Mouse (Mus musculus) cerebellum, postnatal 14 days (tissue): ENCODE data around the gene Rab6b.
"Not testable (repeated sequence)": the region's sequence is repeated elsewhere in the genome, so short reads cannot be mapped to it uniquely, and the experiment has no call there.

Source experiments
- DNase-seq, 2 experiments: peaks; one replicate each; pipeline ENCODE4 v3.0.0; 2021; ENCODE audit warnings: mixed read lengths in 2 of 2

The Rab6b gene

DNA sequence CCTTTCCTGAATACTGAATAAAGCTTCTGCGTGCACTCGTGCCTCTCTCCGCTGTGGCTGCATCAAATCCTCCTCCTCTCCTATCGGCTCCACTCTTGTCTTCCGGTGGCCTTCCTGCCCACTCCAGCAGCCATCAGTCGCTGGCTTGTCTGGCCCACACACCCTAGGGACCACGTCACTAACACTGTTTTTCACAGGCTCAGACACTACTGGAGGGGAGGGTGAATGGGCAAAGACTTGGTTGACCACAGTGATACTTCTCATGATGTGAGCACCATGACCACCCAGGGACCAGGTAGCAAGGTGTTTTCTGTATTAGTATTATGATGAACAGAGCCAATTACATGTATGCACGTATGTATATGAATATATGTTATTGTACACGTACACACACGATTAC lies 34.7 kb downstream of the Rab6b start:
- no peak for DNase-seq

DNA sequence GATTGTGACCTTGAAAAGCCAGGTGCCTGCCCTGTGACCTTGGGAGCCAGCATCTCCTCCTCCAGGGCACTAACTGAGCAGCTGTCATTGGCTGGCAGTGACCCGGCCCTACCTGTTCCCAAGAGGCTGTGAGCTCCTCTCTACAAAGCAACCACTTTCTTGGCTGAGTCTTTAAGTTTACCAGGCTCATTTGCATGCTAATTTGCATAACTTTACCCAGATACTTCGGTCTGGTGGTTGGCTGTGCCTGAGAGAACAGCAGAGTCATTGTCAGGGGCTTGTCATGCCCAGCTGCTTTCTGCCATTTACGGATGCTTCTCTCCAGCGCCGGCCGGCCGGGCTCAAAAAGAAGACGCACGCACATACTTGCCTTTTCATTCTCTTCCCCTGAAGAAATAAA lies 35.1 kb downstream of the Rab6b start:
- DNase-seq, result no peak

DNA sequence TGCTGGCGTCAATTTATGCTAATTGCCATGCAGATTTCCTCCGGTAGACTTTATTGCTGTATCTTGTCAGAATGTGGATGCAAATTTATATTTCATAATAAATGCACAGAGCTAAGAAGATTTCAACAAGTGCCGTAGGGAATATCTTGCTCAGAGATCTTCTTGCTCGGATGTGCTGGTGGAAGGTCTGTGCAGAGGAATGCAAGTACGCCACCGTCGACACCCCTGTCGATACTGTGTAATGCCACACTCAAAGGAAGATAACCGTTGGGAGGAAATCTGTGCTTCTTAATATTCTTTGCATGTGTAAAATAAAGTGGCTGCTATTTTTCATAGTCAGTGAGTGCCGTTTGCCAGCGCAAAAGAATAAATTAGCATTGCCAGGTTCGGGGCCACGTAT lies 35.5 kb downstream of the Rab6b start:
- DNase-seq, result no peak

DNA sequence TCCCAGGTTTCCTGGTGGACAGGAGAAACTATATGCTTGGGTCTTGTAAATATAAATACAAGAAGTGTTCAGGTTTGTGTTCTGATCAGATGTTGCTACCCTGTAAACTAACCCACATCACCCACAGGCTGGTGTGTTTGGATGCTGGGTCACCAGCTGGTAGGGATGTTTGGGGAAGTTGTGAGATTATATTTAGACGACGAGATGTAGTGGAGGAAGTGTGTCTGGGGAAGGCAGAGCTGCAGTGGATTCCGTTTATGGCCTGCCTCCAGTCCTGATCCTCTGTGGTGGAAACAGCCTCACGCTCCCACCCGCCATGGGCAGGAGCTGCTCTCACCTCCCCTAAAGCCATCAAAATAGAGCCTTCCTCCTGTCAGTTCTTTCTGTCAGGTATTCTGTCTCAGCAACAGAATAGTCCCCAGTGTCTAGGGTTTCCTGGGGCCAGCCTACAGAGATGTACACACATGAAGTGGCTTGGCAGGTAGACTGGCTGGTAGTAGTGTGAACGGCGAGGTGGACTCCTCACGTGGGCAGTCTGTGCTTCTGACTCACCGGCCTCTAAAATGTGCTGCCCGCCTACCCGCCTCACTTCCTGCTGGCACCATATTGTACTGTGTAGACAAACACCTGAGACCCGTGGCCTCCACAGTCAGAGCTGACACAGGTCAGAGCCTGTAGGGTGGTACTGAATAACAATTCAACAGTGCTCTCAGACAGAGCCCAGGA lies 37.6 kb downstream of the Rab6b start:
- DNase-seq, result no peak

DNA sequence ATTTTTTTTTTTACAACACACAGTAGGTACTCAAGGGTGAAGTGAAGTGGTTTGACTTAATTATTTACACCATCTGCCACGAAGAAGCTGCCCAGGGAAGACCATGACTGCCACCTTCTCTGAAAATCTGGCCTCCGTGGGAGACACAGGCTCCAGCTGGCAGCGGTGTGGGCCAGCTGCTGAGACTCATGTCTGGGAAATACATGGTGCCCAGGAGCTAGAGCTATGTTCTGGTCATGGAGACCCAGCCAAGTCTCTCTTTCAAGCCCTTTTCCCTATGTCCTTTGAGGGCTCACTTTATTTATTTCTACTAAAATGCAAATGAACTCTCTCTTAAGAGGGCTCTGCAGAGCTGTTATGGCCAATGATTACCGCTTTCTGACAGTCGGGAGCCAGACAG lies 41.7 kb downstream of the Rab6b start:
- DNase-seq, result peak; percentile 72 to 78

DNA sequence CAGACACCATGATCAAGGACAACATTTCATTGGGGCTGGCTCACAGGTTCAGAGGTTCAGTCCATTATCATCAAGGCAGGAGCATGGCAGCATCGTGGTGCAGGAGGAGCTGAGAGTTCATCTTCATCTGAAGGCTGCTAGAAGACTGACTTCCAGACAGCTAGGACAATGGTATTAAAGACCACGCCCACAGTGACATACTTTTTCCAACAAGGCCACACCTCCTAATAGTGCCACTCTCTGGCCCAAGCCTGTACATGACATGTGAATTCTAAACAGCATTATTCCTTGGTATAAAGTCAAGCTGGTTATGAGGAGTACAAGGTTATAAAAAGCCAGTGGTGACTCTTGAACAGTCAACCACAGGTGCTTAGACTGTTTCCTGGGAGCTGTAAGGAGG lies 43.0 kb downstream of the Rab6b start:
- no peak for DNase-seq

DNA sequence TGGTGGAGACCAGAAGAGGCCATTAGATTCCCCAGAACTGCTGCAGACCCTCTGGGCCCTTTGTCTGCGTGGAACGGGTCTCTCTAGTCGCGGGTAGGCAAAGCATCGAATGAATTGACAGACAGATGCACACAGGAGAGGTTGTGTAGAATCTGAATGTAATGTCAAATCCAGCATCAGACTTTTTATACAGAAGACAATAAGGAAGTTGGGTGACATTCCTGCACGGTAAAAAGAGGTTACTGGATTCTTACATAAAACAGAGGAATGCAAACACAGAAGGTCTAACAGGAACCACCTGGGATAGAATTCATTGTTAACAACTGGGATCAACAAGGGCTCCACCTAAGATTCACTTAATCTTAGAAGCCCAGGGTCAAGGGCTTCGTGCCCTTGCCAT lies 43.6 kb downstream of the Rab6b start:
- not testable (repeated sequence) for DNase-seq

DNA sequence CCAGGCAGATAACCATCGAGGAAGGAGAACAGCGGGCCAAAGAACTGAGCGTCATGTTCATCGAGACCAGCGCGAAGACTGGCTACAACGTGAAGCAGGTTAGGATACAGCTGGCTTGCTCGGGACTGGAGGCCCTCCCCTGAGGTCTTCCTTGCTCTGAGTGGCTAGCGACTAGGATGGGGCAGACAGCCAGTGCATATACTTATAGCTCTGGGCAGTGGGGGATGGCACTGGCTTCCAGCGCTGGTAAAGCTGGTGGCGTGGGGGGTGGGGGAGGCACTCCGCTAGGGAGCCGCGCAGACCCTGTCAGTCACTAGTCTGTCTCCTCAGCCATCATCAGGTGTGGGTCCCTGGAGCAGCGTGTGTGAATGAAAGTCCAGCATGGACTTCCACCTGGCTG lies 52.2 kb downstream of the Rab6b start:
- DNase-seq, result no peak

DNA sequence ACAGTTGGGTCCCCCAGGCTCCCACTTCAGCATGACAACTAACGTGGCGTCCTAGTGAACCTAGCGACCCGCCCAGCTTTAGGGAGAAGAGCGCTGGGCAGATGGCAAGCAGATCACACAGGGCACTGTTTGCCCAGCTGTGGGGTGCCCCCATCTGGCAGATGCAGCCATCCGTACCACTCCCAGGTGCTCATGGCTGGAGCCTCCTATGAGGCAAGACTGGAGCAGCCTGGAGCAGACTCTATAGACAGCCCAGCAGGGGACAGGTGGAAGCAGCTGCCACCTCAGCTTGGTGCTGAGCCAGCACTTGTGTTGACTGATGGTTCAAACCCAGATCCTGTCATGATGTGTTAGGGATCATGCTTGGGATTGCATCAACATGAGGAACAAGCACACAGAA lies 56.5 kb downstream of the Rab6b start:
- peak; percentile 58 to 71 for DNase-seq

DNA sequence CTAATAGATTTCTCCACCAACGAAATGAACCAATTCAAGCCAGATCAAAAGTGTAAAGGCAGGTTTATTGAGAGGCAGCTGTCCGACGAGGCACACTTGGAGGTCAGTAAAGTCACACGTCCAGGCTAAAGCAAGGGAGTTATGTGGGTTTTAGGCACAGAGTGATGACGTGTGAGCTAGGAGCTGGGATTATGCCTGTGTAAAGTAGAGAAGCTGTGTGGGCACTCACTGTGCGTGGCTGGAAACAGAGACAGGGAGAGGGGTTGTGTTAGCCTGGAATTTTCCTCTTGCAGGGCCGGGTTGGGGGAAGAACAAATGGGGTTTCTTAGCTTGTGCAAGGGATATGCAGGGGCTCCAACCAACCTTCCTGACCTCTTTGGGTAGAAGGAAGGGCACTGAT lies 57.2 kb downstream of the Rab6b start:
- no peak for DNase-seq

DNA sequence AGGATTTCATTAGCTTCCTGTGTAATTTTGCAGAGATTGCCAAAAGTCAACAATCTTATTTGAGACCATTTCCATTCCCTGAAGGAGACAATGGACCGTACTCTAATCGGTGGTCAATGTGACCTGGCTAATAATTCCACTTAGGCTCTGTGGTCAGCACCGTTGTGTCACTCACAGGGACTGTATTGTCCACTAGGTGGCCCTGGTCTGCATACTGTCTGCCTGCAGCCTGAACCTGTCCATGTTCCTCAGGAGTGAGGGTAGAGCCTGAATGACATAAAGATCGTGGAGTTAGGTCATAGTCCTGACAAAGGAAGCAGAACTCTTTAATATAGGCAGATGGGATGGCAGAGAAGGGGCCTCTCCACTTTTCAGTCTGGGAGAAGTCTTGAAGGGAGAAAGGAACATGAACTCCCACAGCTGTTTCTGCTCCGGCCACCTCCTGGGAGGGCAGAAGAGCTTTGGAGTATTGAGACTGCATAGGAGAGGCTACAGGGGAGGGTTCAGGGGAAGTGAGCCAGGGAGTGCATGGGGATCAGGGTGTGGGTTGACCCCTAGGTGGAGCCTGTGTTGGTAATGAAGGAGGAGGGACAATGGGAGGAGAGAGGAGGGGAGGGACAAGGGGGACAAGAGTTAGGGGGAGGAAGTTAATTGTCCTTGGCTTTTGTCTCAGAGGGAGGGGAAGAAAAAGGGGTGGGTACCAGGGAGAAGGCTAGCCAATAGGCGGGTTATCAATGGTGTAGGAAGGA lies 63.4 kb downstream of the Rab6b start:
- DNase-seq, result peak; percentile 57 to 70

DNA sequence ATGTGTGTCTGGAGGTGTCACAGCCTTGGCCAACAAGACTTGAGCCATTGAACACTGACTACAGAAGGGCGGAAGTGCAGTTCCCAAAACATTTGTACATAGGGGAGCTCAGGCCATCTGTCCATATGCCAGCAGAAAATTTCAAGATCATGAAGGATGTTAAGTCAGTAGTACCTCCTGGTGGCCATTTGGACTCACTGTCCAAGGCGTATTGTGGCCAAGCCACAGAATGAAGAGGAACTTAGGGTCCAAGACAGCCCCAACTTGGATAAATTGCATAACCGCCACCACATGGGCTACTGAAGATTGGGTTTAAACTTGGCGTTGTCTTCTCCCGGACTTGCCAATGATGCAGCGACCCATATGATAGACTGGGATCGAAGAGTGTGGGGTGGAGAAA lies 64.1 kb downstream of the Rab6b start:
- DNase-seq, result no peak

DNA sequence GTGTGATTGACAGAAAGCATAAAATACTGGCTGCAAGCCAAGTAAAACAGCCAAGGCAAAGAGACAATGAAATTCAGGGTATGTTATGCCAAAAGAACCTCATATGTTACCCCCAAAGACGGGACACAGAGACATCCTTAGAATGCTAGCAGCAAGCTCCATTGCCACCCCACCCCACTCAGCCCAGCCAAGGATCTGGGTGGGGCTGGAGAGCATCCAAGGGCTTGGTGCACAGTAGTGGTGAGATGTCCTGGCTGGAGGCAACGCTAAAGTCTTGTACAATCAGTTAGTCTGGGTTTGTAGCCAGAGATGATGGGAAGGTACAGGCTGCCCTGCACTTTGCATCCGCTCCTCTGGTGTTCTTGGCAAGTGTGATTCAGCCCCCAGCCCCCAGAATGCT lies 68.7 kb downstream of the Rab6b start:
- DNase-seq, result peak; percentile 72 to 76

DNA sequence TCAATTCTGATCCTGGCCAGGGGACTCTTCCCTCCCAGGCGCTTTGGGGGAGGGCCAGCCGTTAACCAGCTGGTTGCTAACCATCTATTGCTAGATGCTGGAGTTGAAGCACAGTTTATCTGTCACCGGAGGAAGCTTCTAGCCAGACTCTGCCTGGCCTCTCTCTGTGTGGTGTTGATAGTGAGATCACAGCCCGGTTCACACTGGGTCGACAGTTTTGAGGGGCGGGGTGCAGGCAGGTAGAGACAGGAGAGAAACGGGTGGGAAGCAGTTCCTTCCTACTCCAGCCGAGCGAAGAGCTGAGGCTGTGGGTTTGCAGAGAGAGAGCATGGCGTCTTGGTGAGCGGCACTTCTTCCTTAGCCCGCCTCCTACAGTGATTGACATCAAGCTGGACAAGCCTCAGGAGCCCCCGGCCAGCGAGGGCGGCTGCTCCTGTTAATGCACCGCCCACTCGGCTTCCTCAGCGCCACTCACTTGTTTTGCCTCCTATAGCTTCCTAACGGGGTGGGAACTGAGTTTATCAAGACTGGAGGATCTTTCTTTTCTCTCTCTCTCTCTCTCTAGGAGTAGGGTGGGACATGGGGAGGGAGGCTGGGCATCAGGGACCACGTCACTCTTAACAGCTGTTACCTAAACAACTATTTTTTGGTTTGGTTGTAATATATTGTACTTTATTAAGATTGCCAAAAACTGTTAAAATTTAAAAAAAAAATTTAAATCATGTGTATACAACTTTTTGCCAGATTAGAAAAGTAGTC lies 69.4 kb downstream of the Rab6b start:
- peak; percentile 65 to 66 for DNase-seq

DNA sequence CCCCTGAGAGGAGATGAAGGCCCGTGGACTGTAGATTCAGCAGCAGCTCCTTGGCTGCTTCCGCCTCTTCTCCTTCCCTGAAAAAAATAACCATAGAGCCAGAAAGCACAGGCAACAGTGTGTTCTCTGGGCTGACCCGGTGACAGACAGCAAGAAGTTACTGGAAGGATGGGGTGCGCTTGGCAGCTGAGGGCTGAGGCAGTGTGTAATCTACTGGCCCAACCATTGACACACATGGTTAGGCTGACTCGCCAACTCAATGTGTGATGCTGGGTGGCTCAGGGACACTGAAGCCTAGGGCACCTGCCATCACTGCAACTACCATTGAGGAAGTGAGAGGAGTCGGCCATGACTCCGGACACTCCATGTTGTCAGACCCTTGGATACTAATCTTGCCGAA lies 70.3 kb downstream of the Rab6b start:
- no peak for DNase-seq

DNA sequence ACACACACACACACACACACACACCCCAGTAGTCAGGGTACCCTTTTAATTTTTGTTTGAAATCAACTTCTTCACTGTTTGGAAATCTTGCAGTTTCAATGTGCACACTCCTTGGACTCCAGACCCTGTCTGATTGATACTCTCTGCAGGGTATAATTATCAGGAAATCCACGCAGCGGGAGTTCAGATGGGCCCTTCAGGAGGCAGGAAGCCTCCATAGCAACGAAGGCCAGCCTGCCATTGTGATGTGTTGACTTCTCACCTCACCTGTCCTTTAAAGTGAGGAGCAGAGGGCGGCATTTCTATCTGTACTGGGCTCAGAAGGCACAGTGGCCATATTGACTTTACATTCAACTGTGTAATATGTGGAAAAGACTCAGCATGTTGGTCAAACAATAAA lies 73.3 kb downstream of the Rab6b start:
- DNase-seq, result no peak

DNA sequence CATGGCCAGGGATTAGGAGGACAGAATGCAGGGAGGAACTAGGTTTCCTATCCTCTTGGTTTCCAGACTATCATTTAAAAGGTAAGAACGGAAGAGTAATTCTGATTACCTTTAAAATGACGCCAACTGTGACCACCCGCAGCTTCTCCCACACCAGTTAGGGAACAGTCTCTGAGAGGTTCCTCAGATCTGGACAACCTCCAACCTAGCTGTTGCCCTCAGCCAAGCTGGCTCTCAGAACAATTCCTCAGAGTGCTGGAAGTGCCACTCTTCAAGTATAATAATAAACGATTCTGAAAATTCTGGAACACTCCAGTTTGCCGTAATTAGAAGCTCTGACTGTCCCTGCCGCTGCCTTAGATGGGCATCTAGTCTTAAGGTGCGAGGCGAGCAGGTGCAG lies 74.4 kb downstream of the Rab6b start:
- DNase-seq, result peak; percentile 58 to 60

DNA sequence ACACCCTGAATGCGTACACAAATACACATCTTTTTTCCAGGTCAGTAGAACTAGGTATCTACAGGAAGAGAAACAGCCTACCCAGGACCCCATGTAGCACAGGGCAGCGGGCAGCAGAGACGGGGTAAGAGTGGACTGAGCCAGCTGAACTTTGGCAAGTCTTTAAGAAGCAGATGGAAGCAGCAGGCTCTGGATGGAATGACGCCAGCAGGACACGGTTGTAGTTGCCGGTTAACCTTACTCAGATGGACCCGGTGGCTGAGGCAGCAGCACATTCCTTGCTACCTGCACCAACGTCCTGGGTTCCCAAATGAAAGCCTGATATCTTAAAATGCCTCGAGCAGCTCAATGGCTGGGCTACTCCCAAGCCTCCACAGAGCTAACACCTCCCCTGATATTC lies 75.2 kb downstream of the Rab6b start:
- DNase-seq, result peak; percentile 92 to 93

DNA sequence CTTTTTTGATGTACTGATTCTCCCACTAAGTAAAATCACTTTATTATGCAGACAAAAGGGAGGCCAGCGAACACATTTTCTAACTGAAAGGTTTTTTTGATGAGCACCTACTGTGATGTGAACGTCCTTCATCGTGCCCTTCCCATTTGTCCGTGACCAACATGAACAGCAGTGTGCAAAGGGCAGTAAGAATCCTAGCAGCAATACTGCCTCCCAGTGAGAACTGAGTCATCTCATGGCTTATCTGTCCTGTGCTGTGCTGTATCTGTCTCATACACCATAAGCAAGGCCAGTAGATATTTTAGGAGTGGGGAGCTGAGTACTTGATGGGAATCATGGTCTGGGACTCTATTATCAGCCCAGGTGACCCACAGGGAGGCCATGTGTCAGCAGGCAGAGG lies 76.8 kb downstream of the Rab6b start:
- no peak for DNase-seq

DNA sequence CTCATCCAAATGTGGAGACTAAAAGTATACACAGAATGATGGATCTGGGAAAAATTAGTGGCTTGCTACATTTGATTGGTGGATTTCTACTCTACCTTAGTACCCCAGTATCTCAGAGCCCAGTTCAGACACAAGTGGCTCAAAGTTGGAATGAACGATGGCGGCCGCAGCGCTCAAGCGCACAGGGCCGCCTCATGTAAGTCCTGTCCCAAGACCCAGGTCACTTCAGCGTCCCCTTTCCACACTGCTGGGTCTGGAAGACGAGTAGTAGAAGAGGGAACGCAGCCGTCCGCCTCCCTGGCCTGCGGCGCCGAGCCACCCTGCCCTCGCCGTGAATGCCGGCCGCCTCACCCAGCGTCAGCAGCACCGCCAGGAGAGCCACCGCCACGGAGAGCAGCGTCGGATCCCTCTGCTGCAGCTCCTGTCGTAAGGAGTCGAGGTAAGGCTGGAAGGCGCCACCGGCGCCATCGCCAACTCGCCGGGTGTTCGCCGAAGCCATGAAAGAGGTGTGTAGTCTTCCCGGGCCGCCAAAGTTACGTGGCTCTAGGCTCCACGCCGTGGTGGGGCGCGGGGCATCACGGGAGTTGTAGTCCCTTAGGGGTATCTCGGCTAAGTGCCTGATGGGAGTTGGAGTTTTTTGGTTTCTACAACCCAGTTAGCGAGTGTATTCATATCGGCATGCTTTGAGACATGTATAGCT lies 90.1 kb downstream of the Rab6b start, which contains the start of gene Srprb:
TSS of gene Srprb (minus strand) at position 577 of the 700 bp plus-strand sequence.
- peak; percentile 95 to 97 for DNase-seq

DNA sequence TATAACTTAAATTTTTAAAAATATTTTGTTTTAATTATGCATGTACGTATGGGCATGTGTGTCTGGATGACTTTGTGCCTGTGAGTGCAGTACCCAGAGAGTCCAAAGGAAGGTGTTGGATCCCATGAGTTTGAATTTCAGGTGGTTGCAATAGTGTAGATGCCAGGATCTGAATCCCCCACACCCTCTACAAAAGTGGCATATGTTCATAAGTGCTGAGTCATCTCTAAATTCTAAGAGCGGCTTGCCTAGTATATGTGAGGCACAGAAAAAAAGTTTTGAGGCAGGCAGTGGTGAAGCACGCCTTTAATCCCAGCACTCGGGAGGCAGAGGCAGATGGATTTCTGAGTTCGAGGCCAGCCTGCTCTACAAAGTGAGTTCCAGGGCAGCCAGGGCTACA lies 94.2 kb downstream of the Rab6b start:
- no peak for DNase-seq

DNA sequence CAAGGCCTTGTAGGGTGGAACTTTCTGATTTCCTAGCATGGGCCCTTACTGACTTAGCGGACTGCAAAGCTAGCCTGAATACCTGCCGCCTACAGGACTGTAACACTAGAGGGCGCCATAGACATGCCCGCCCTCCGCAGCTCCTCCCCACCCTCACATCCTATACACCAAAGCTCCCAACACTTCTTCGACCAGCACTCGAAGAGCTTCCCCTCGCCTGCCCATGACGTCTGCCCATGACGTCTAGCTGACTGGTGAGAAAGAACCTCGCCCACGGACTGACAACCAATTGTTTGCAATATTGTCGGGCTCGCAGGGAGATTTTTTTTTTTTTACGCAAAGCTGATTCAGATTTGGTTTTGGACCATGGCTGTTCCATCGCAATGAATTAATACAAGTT lies 96.3 kb downstream of the Rab6b start:
- peak; percentile 77 to 79 for DNase-seq

DNA sequence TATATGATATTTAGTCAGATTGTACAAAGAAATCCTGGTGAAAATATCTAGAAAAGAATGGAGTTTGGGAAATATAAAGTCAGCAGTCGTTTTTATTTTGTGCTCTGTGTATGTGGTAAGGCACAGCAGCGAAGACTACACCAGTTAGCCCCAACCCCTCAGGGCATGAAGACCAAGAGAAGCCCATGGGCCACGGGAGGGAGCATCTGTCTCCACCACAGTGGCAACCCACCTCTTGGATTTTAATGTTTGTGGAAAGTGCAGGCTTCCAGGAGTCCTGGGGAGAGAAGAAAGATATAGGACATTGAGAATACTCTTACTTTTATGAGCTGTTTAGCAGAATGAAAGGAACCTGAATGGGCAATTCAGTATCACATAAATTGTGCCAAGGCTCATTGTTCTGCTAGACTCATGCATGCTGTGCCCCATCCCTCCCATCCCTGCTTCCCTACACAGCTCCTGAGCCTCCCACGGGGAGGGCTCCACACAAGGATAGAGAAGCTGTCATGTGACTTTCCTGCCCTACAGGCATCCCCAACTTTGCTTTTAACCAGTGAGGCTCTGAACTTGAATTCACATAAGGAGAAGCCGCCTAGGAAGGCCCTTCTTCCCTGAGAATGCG lies 97.3 kb downstream of the Rab6b start:
- no peak for DNase-seq
